Mouse (Mus musculus) liver, adult 2 months (tissue): ENCODE data around the gene Ugcg.

ENCODE experiments used
- CTCF ChIP-seq: fragments of 200-500 bp; IDR thresholded peaks from 2 replicates; pipeline ENCODE4 v1.5.1; 2011; ENCODE audit warnings: low read depth, low read length, control low read depth
- POLR2A ChIP-seq: fragments of 200-500 bp; IDR thresholded peaks from 2 replicates; pipeline ENCODE4 v1.6.1; 2011; ENCODE audit warnings: low read length, control low read depth; ENCODE audit not compliant: insufficient read depth; ENCODE audit errors: extremely low read depth

- TF ChIP-seq POLR2A (no peak), CTCF (no peak)
Measured at GRCm38 (mm10) chr4:59185671-59186070, 3.4 kb upstream of the Ugcg start.
